In genomic region chr13:49762208-49762607, GRCm38 (mm10) we compare ENCODE assay signal across 35 mouse cellular contexts. TPM values are rescaled to one million over a fixed set of nuclear protein-coding genes. Genes with fewer than 3 reads are reported as not detected.
DNase-seq lines count a peak whose midpoint lies in the region; TF ChIP-seq lines count a peak whose summit lies in the region.
"Had no signal": no experiment of that assay in that cellular context is flagged by ENCODE, and none has a peak within 500 bp of the region (broad histone marks: within the 10 kb centered on the region; RNA-seq: fewer than 3 reads in every experiment).

No protein-coding gene starts in this region.

- no peak overlapping the region for H3K27ac ChIP-seq in heart, embryonic 10.5 days
- no peak overlapping the region for H3K27ac ChIP-seq in CH12.LX (ENCODE audit: insufficient read depth, low read depth)
- H3K27ac ChIP-seq in ES-E14 (ENCODE audit: insufficient read depth, low read depth, low read length, poor library complexity, severe bottlenecking), result no peak overlapping the region
- H3K27ac ChIP-seq: forebrain, embryonic 10.5 days; forebrain, embryonic 13.5 days; heart, embryonic 13.5 days; hindbrain, embryonic 12.5 days; hindbrain, embryonic 15.5 days had no signal

- TF ChIP-seq POLR2A in CH12.LX (IDR thresholded peaks at IDR 0.05; ENCODE audit: low read depth, low read length), result no peak

- DNase-seq in heart, embryonic 10.5 days (ENCODE audit: low spot score), result peak; percentile 65
- no peak for DNase-seq in heart, postnatal 14 days
- no peak for DNase-seq in CH12.LX (ENCODE audit: extremely low read depth)
- DNase-seq in ES-E14 (ENCODE audit: low read depth, low spot score), result peak; percentile 21
- DNase-seq in ZHBTc4 (ENCODE audit: low read depth, low spot score), result peak; percentile 49
- no peak for DNase-seq in gastrocnemius, adult 8-10 months (ENCODE audit: low spot score in 2 of 2)
- no peak for DNase-seq in urinary bladder, postnatal 14 days (ENCODE audit: low spot score)
- DNase-seq in kidney, postnatal 4 days, result no peak
- DNase-seq: adrenal gland, adult 8-10 months; adrenal gland, postnatal 25 days; cerebellum, adult 11-12 months; cerebellum, adult 8-10 months; cerebellum, postnatal 10 days; cerebellum, postnatal 36 days; embryo, embryonic 11 days; gastrocnemius, postnatal 10 days; gastrocnemius, postnatal 36 days had no signal

- H3K9ac ChIP-seq in CH12.LX (ENCODE audit: insufficient read depth, low read depth), result no peak overlapping the region
- H3K9ac ChIP-seq in ES-E14 (ENCODE audit: insufficient read depth, low read depth, low read length, poor library complexity, severe bottlenecking), result no peak overlapping the region
- H3K9ac ChIP-seq: forebrain, embryonic 13.5 days; heart, embryonic 13.5 days; hindbrain, embryonic 12.5 days; hindbrain, embryonic 15.5 days had no signal

- H3K36me3 ChIP-seq in heart, embryonic 10.5 days, result no peaks in the 10 kb centered on the region
- H3K36me3 ChIP-seq in CH12.LX (replicated peaks in 1 of 2; ENCODE audit: control insufficient read depth in 1 of 2, insufficient read depth in 1 of 2, low read length in 1 of 2) (no peaks in the 10 kb centered on the region), ES-E14 (ENCODE audit: control insufficient read depth, insufficient read depth, low read length, poor library complexity, severe bottlenecking) (no peaks in the 10 kb centered on the region)
- H3K36me3 ChIP-seq: forebrain, embryonic 10.5 days; heart, embryonic 13.5 days; hindbrain, embryonic 12.5 days; hindbrain, embryonic 15.5 days had no signal

- no peaks in the 10 kb centered on the region for H3K27me3 ChIP-seq in heart, embryonic 10.5 days (ENCODE audit: insufficient read depth, poor library complexity, severe bottlenecking)
- H3K27me3 ChIP-seq in CH12.LX (replicated peaks), result no peaks in the 10 kb centered on the region
- H3K27me3 ChIP-seq: forebrain, embryonic 13.5 days; heart, embryonic 13.5 days; hindbrain, embryonic 12.5 days; hindbrain, embryonic 15.5 days; Patski had no signal

- H3K9me3 ChIP-seq in heart, embryonic 10.5 days, result no peaks in the 10 kb centered on the region
- H3K9me3 ChIP-seq in CH12.LX (replicated peaks; ENCODE audit: low read length) (no peaks in the 10 kb centered on the region), ES-E14 (ENCODE audit: control insufficient read depth, insufficient read depth, low read depth, low read length) (no peaks in the 10 kb centered on the region)
- H3K9me3 ChIP-seq: forebrain, embryonic 10.5 days; forebrain, embryonic 13.5 days; heart, embryonic 13.5 days; hindbrain, embryonic 12.5 days; hindbrain, embryonic 15.5 days had no signal

- no peaks in the 10 kb centered on the region; the same call in 1 of the 2 replicates for H3K4me1 ChIP-seq in heart, embryonic 10.5 days
- H3K4me1 ChIP-seq in CH12.LX (ENCODE audit: control insufficient read depth in 1 of 2, insufficient read depth in 2 of 2), result no peaks in the 10 kb centered on the region
- H3K4me1 ChIP-seq in ES-E14 (ENCODE audit: control insufficient read depth in 2 of 2, insufficient read depth in 2 of 2, low read length in 2 of 2, poor library complexity in 1 of 2), result no peaks in the 10 kb centered on the region
- H3K4me1 ChIP-seq: forebrain, embryonic 13.5 days; heart, embryonic 13.5 days; hindbrain, embryonic 15.5 days had no signal

- intact Hi-C loops in heart, postnatal 14 days (cut with DNase I), result no loop called here

- no peak for TF ChIP-seq CTCF in CH12.LX (conservative IDR thresholded peaks at IDR 0.05 in 1 of 2, IDR thresholded peaks at IDR 0.05 in 1 of 2; ENCODE audit: low read depth in 2 of 2, low read length in 2 of 2)

- no peak for TF ChIP-seq EP300 in CH12.LX (IDR thresholded peaks at IDR 0.05; ENCODE audit: low read length)

- in situ Hi-C loops in CH12.LX (cut with MboI; ENCODE audit: low pct_ligation_motif_present, low pct_unique_long_range_greater_than_20kb, low sequenced_read_pairs), result no loop called here
- in situ Hi-C loops in ES-E14 (cut with MboI; ENCODE audit: low sequenced_read_pairs in 2 of 2, unreplicated experiment in 2 of 2), result no loop called here

- dilution Hi-C loops in CH12.LX (cut with MboI; ENCODE audit: extremely low pct_ligation_motif_present, extremely low pct_unique_long_range_greater_than_20kb, low sequenced_read_pairs), result no loop called here

- H3K79me2 ChIP-seq in CH12.LX (replicated peaks; ENCODE audit: control insufficient read depth, extremely low read depth, insufficient read depth, poor library complexity, severe bottlenecking), result no peaks in the 10 kb centered on the region

- no peak overlapping the region for H3K4me3 ChIP-seq in heart, embryonic 10.5 days
- H3K4me3 ChIP-seq in CH12.LX (replicated peaks in 1 of 3; ENCODE audit: low read depth in 2 of 3, low read length in 2 of 3, poor library complexity in 1 of 3) (no peak overlapping the region), ES-E14 (ENCODE audit: insufficient read depth in 1 of 2, low read depth in 1 of 2, low read length in 2 of 2, poor library complexity in 1 of 2, severe bottlenecking in 1 of 2) (no peak overlapping the region)
- H3K4me3 ChIP-seq: forebrain, embryonic 10.5 days; forebrain, embryonic 13.5 days; heart, embryonic 13.5 days; hindbrain, embryonic 12.5 days; hindbrain, embryonic 15.5 days had no signal

- no peak for TF ChIP-seq RAD21 in CH12.LX (IDR thresholded peaks at IDR 0.05; ENCODE audit: low read depth, low read length)

- H3K4me2 ChIP-seq in CH12.LX (ENCODE audit: insufficient read depth, low read depth, poor library complexity, severe bottlenecking), result no peak overlapping the region
- H3K4me2 ChIP-seq: forebrain, embryonic 13.5 days; heart, embryonic 13.5 days; hindbrain, embryonic 12.5 days; hindbrain, embryonic 15.5 days had no signal

- WGBS in heart, embryonic 10.5 days, result 83% methylated on average over 14 of the region's 14 CpGs

TF ChIP-seq in CH12.LX, 34 proteins besides CTCF, POLR2A, EP300 and RAD21:
- TF ChIP-seq USF2 (conservative IDR thresholded peaks at IDR 0.05; ENCODE audit: low read depth, low read length), result peak; percentile 38
- TF ChIP-seq USF1 (IDR thresholded peaks at IDR 0.05; ENCODE audit: low read depth, low read length), result peak; percentile 24; the same call in 1 of the 2 replicates
- TF ChIP-seq JUN (IDR thresholded peaks at IDR 0.05; ENCODE audit: insufficient read depth, low read depth, low read length), result no peak

TF ChIP-seq in ES-E14, 5 proteins besides CTCF, POLR2A, EP300 and RAD21:
- no peak for TF ChIP-seq ZC3H11A (IDR thresholded peaks at IDR 0.05; ENCODE audit: borderline replicate concordance, low read depth, low read length)
TF ChIP-seq in ES-E14: peak in this region for 0.

RNA-seq across cellular contexts. Expression of gene Gm30302, which starts 36.6 kb away (rescaled TPM):
- 0.10 TPM in 2 replicates for polyA plus RNA-seq in heart, embryonic 10.5 days (2016; fragmentation: Nextera tagmentation; extraction: Ambion mirVana)
- under 1 TPM; 0.10 to 0.24 TPM for total RNA-seq in heart, postnatal 14 days (2021)
- total RNA-seq in CH12.LX (2012; rRNA removed) (not detected in 2 replicates), CH12.LX (2014; rRNA removed) (not detected in 2 replicates), ES-E14 (2012; rRNA removed) (not detected in 2 replicates)
- not detected in 2 replicates for polyA plus RNA-seq in CH12.LX (2012; ENCODE audit: insufficient read length, low read depth)
- total RNA-seq in gastrocnemius, adult 8-10 months (2022), result not detected
- total RNA-seq: adrenal gland, adult 8-10 months; adrenal gland, postnatal 25 days; gastrocnemius, postnatal 10 days; gastrocnemius, postnatal 36 days; granulocyte monocyte progenitor cell, adult 5-6 weeks; hematopoietic stem cell, adult 5-6 weeks had no signal
- polyA plus RNA-seq: activated CD4-positive, CD25-positive, alpha-beta regulatory T cell, adult 4 months; brain, embryonic 14.5 days; cortical plate, adult 2 months; embryonic facial prominence, embryonic 11.5 days; embryonic facial prominence, embryonic 14.5 days; forebrain, embryonic 10.5 days; forebrain, embryonic 13.5 days; forebrain, embryonic 16.5 days; frontal cortex, adult 2 months; heart, embryonic 13.5 days; heart, embryonic 16.5 days; hindbrain, embryonic 12.5 days; hindbrain, embryonic 15.5 days; intestine, embryonic 14.5 days; intestine, postnatal 0 days; Patski had no signal

Comparison
In these comparisons a context has a peak if more than half of its experiments do, and no peak if none do; other contexts are left out.
1. DNase-seq: peak in heart, embryonic 10.5 days (single experiment), ES-E14 (single experiment) and ZHBTc4 (single experiment); none in heart, postnatal 14 days (0 of 2), CH12.LX (single experiment), gastrocnemius, adult 8-10 months (0 of 2), urinary bladder, postnatal 14 days (single experiment) and kidney, postnatal 4 days (0 of 2).